Mouse (Mus musculus) splenic B cell, adult 2 months (primary cell): ENCODE data around the gene Klhl33.
A peak's percentile ranks its signal among the peaks of the same experiment; 100 is the strongest.
"Not testable (repeated sequence)": the region's sequence is repeated elsewhere in the genome, so short reads cannot be mapped to it uniquely, and the experiment has no call there.

ENCODE experiments used
- DNase-seq: peaks from one replicate; pipeline ENCODE4 v3.0.0-alpha.2; 2011; ENCODE audit warnings: low read depth, low spot score
- H3K27me3 ChIP-seq: 2 replicates; pipeline ENCODE4 v1.6.1; 2012; ENCODE audit warnings: mild to moderate bottlenecking, low read length, moderate library complexity, mixed read lengths; ENCODE audit not compliant: control insufficient read depth, poor library complexity, insufficient read depth, severe bottlenecking
- H3K36me3 ChIP-seq: 2 replicates; pipeline ENCODE4 v1.6.1; 2012; ENCODE audit warnings: mild to moderate bottlenecking, low read length, moderate library complexity, mixed read lengths; ENCODE audit not compliant: control insufficient read depth, poor library complexity, insufficient read depth, severe bottlenecking

Gene Klhl33

GRCm38 (mm10) chr14:50891621-50892020 is 5.7 kb downstream of the Klhl33 start:
- Histone ChIP-seq H3K36me3 (no peaks in the 10 kb centered on the region), H3K27me3 (no peaks in the 10 kb centered on the region)
- DNase-seq, result no peak

GRCm38 (mm10) chr14:50876236-50876950 is 20.9 kb downstream of the Klhl33 start:
- no peak for DNase-seq
- no peaks in the 10 kb centered on the region for H3K36me3 ChIP-seq

GRCm38 (mm10) chr14:50875591-50876230 is 21.6 kb downstream of the Klhl33 start:
- no peak for DNase-seq
- Histone ChIP-seq H3K36me3 (no peaks in the 10 kb centered on the region), H3K27me3 (no peaks in the 10 kb centered on the region)

More at GRCm38 (mm10) chr14:50876236-50876950, 20.9 kb downstream of the Klhl33 start:
- H3K27me3 ChIP-seq, result no peaks in the 10 kb centered on the region

- Histone ChIP-seq H3K36me3 (no peaks in the 10 kb centered on the region), H3K27me3 (no peaks in the 10 kb centered on the region)
- DNase-seq, result no peak
These were observed 22.1 kb downstream of the Klhl33 start for GRCm38 (mm10) chr14:50875175-50875574.

GRCm38 (mm10) chr14:50871284-50871683 is 26.0 kb downstream of the Klhl33 start:
- H3K27me3 ChIP-seq, result no peaks in the 10 kb centered on the region
- peak; percentile 53 for DNase-seq
- H3K36me3 ChIP-seq, result peaks cover 3% of the 10 kb centered on the region; the same call in 1 of the 2 replicates

GRCm38 (mm10) chr14:50870805-50871143 is 26.5 kb downstream of the Klhl33 start:
- peaks cover 3% of the 10 kb centered on the region for H3K36me3 ChIP-seq
- no peaks in the 10 kb centered on the region for H3K27me3 ChIP-seq
- no peak for DNase-seq

- Histone ChIP-seq H3K36me3 (peaks cover 3% of the 10 kb centered on the region), H3K27me3 (no peaks in the 10 kb centered on the region)
- DNase-seq, result peak; percentile 77
These were observed 27.2 kb downstream of the Klhl33 start, which contains the start of gene Tep1 for GRCm38 (mm10) chr14:50869889-50870804. Tep1 (minus strand) TSS chr14:50870560.

- Histone ChIP-seq H3K36me3 (peaks cover 3% of the 10 kb centered on the region), H3K27me3 (no peaks in the 10 kb centered on the region)
- no peak for DNase-seq
These were observed 28.7 kb downstream of the Klhl33 start for GRCm38 (mm10) chr14:50868656-50869055.

GRCm38 (mm10) chr14:50868211-50868610 is 29.1 kb downstream of the Klhl33 start:
- H3K36me3 ChIP-seq, result peaks cover 3% of the 10 kb centered on the region
- DNase-seq, result no peak
- H3K27me3 ChIP-seq, result no peaks in the 10 kb centered on the region

- no peak for DNase-seq
- Histone ChIP-seq H3K36me3 (peaks cover 6% of the 10 kb centered on the region), H3K27me3 (no peaks in the 10 kb centered on the region)
These were observed 30.3 kb downstream of the Klhl33 start for GRCm38 (mm10) chr14:50866966-50867365.

GRCm38 (mm10) chr14:50865005-50865404 is 32.3 kb downstream of the Klhl33 start:
- H3K36me3 ChIP-seq, result peaks cover 11% of the 10 kb centered on the region
- DNase-seq, H3K27me3 ChIP-seq: not testable (repeated sequence)

- no peak for DNase-seq
- no peaks in the 10 kb centered on the region for H3K27me3 ChIP-seq
- peaks cover 12% of the 10 kb centered on the region for H3K36me3 ChIP-seq
These were observed 34.7 kb downstream of the Klhl33 start for GRCm38 (mm10) chr14:50862641-50863040.

- DNase-seq, result no peak
- Histone ChIP-seq H3K27me3 (no peaks in the 10 kb centered on the region), H3K36me3 (peaks cover 20% of the 10 kb centered on the region)
These were observed 41.5 kb downstream of the Klhl33 start for GRCm38 (mm10) chr14:50855788-50856187.
